Mouse (Mus musculus): Measurements from ENCODE around the gene Olfr527. TPM values are rescaled to one million over a fixed set of nuclear protein-coding genes. Genes with fewer than 3 reads are reported as not detected.

Gene Olfr527
- polyA plus RNA-seq, 1 experiment from 2014 or later = not detected

DNA sequence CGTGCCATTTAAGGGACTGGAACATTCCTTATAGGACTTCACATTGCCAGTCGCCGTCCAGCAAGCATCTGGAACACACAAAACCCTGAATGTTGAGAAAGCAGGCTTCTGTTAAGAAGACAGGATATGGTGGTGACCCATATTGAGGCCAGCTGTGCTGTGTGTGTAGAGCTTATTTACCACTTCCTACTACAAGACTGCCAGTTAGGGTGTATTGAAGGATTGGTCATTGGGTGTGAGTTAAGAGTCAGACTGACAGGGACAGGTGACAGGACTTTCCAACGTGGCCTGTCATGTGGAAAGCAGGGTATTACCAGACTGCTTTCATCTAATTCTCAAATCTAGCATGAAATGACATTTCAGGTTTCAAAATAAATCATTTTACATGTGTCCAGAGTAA, 40.5 kb downstream of the Olfr527 start:
- WGBS = 78% methylated on average over 4 of the region's 4 CpGs
- no peaks in the 10 kb centered on the region for H3K36me3 ChIP-seq (ENCODE audit: control insufficient read depth, insufficient read depth, low read length)
- H3K27ac ChIP-seq (replicated peaks; ENCODE audit: low read depth, low read length) = no peak overlapping the region
- no peak overlapping the region for H3K9ac ChIP-seq (replicated peaks; ENCODE audit: low read length)
- no peaks in the 10 kb centered on the region for H3K27me3 ChIP-seq (ENCODE audit: control insufficient read depth, insufficient read depth, low read length)
- no peak overlapping the region for H3K4me3 ChIP-seq (replicated peaks; ENCODE audit: low read depth, low read length)
- no peak overlapping the region for H3K4me2 ChIP-seq (ENCODE audit: low read length)
- ATAC-seq (ENCODE audit: low FRiP score, low TSS enrichment) = no peak
- no peaks in the 10 kb centered on the region for H3K4me1 ChIP-seq (ENCODE audit: control insufficient read depth, insufficient read depth, low read length)
- DNase-seq = no peak
- no peaks in the 10 kb centered on the region for H3K9me3 ChIP-seq (ENCODE audit: control insufficient read depth, low read length)

DNA sequence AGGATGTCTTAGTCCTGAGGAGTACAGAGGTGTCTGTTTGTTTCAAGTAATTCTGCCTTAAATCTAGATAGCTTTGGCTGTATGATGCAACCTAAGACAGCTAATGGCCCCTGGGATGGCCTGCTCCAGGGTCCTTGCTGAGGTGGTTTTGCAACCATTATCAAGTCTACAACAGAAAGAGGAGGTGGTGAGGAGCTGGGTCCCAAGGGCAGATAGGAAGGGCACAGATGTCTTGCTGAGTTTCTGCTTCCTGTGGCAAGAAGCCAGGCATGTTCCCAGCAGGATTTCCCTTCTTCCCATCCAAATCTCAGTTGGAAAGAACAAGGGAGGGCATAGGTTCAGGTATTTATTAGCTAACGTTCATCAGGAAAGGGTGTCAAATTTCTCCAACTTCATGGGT, 42.4 kb downstream of the Olfr527 start, which contains the start of gene Olfr530:
TSS of gene Olfr530 (minus strand) at position 101 of the 400 bp plus-strand sequence.
- ATAC-seq (ENCODE audit: low FRiP score, low TSS enrichment) = no peak
- 73% methylated on average over 1 of the region's 1 CpGs for WGBS

GRCm38 (mm10) chr7:140376911-140377310, 43.1 kb downstream of the Olfr527 start:
- Histone ChIP-seq H3K36me3 (ENCODE audit: control insufficient read depth, insufficient read depth, low read length) (no peaks in the 10 kb centered on the region), H3K4me2 (ENCODE audit: low read length) (no peak overlapping the region), H3K27me3 (ENCODE audit: control insufficient read depth, insufficient read depth, low read length) (no peaks in the 10 kb centered on the region), H3K4me3 (replicated peaks; ENCODE audit: low read depth, low read length) (no peak overlapping the region), H3K9ac (replicated peaks; ENCODE audit: low read length) (no peak overlapping the region), H3K4me1 (ENCODE audit: control insufficient read depth, insufficient read depth, low read length) (no peaks in the 10 kb centered on the region), H3K9me3 (ENCODE audit: control insufficient read depth, low read length) (no peaks in the 10 kb centered on the region), H3K27ac (replicated peaks; ENCODE audit: low read depth, low read length) (no peak overlapping the region)
- ATAC-seq (ENCODE audit: low FRiP score, low TSS enrichment) = no peak
- DNase-seq = no peak
- WGBS = 99% methylated on average over 2 of the region's 2 CpGs

More for the DNA sequence above, 42.4 kb downstream of the Olfr527 start, which contains the start of gene Olfr530:
- Histone ChIP-seq H3K36me3 (ENCODE audit: control insufficient read depth, insufficient read depth, low read length) (no peaks in the 10 kb centered on the region), H3K9ac (replicated peaks; ENCODE audit: low read length) (no peak within 1 kb of the TSS), H3K9me3 (ENCODE audit: control insufficient read depth, low read length) (no peaks in the 10 kb centered on the region), H3K27ac (replicated peaks; ENCODE audit: low read depth, low read length) (no peak within 1 kb of the TSS), H3K4me3 (replicated peaks; ENCODE audit: low read depth, low read length) (no peak within 1 kb of the TSS), H3K27me3 (ENCODE audit: control insufficient read depth, insufficient read depth, low read length) (no peaks in the 10 kb centered on the region), H3K4me2 (ENCODE audit: low read length) (no peak within 1 kb of the TSS), H3K4me1 (ENCODE audit: control insufficient read depth, insufficient read depth, low read length) (no peaks in the 10 kb centered on the region)
- DNase-seq = no peak

Other genes starting within 250 kb of the Olfr527 start
- not detected in 2 replicates for gene Prap1, start 240.6 kb upstream of the Olfr527 start, polyA plus RNA-seq (2014; fragmentation: Nextera tagmentation; extraction: Ambion mirVana)
- 23.9 and 30.8 TPM in 2 replicates for gene Fuom, start 231.6 kb upstream of the Olfr527 start, polyA plus RNA-seq (2014; fragmentation: Nextera tagmentation; extraction: Ambion mirVana)
- 5.5 and 6.7 TPM in 2 replicates for gene Paox, start 218.2 kb upstream of the Olfr527 start, polyA plus RNA-seq (2014; fragmentation: Nextera tagmentation; extraction: Ambion mirVana)
- gene Echs1, start 217.5 kb upstream of the Olfr527 start, polyA plus RNA-seq (2014; fragmentation: Nextera tagmentation; extraction: Ambion mirVana) = 129 TPM in 2 replicates
- gene Mtg1, start 196.5 kb upstream of the Olfr527 start, polyA plus RNA-seq (2014; fragmentation: Nextera tagmentation; extraction: Ambion mirVana) = 30.0 and 34.7 TPM in 2 replicates
- 14.4 and 15.1 TPM in 2 replicates for gene Sprn, start 179.1 kb upstream of the Olfr527 start, polyA plus RNA-seq (2014; fragmentation: Nextera tagmentation; extraction: Ambion mirVana)
- gene Olfr522, start 169.3 kb upstream of the Olfr527 start, polyA plus RNA-seq (2014; fragmentation: Nextera tagmentation; extraction: Ambion mirVana) = not detected in 2 replicates
- gene Olfr523, start 160.8 kb upstream of the Olfr527 start, polyA plus RNA-seq (2014; fragmentation: Nextera tagmentation; extraction: Ambion mirVana) = not detected in 2 replicates
- not detected in 2 replicates for gene Olfr524, start 128.1 kb upstream of the Olfr527 start, polyA plus RNA-seq (2014; fragmentation: Nextera tagmentation; extraction: Ambion mirVana)
- gene Cd163l1, start 115.8 kb upstream of the Olfr527 start, polyA plus RNA-seq (2014; fragmentation: Nextera tagmentation; extraction: Ambion mirVana) = not detected in 2 replicates
- gene 5830411N06Rik, start 86.7 kb upstream of the Olfr527 start, polyA plus RNA-seq (2014; fragmentation: Nextera tagmentation; extraction: Ambion mirVana) = not detected in 2 replicates
- gene Olfr525, start 13.2 kb upstream of the Olfr527 start, polyA plus RNA-seq (2014; fragmentation: Nextera tagmentation; extraction: Ambion mirVana) = not detected in 2 replicates
- not detected in 2 replicates for gene Olfr60, start 27.7 kb downstream of the Olfr527 start, polyA plus RNA-seq (2014; fragmentation: Nextera tagmentation; extraction: Ambion mirVana)
- not detected in 2 replicates for gene Olfr530, start 42.3 kb downstream of the Olfr527 start, polyA plus RNA-seq (2014; fragmentation: Nextera tagmentation; extraction: Ambion mirVana)
- not detected in 2 replicates for gene Olfr531, start 68.9 kb downstream of the Olfr527 start, polyA plus RNA-seq (2014; fragmentation: Nextera tagmentation; extraction: Ambion mirVana)
- gene Olfr532, start 87.6 kb downstream of the Olfr527 start, polyA plus RNA-seq (2014; fragmentation: Nextera tagmentation; extraction: Ambion mirVana) = not detected in 2 replicates
- not detected in 2 replicates for gene Olfr533, start 129.4 kb downstream of the Olfr527 start, polyA plus RNA-seq (2014; fragmentation: Nextera tagmentation; extraction: Ambion mirVana)
- gene Olfr535, start 150.2 kb downstream of the Olfr527 start, polyA plus RNA-seq (2014; fragmentation: Nextera tagmentation; extraction: Ambion mirVana) = not detected in 2 replicates
- not detected in 2 replicates for gene Olfr536, start 173.4 kb downstream of the Olfr527 start, polyA plus RNA-seq (2014; fragmentation: Nextera tagmentation; extraction: Ambion mirVana)
- gene Olfr538, start 233.9 kb downstream of the Olfr527 start, polyA plus RNA-seq (2014; fragmentation: Nextera tagmentation; extraction: Ambion mirVana) = not detected in 2 replicates